Mouse (Mus musculus): Measurements from ENCODE around the gene Tmem268.

DNA sequence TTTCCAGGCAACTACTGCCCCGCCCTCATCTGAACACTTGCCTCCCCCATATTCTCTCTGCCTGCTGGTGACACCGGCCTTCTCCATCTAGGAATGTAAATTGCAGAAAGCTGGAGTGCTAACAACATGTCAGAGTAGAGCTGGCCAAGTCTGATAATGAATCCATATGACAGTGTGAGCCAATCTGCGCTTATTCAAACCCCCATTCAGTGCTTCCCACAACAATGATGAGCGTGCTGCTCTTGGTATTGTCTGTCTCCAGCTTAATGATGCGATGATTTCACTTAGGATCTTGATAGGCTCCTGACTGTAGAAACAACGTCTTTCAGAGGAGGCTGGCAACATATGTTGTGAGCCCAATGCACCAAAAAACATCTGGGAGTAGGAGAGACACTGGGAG is 29.6 kb upstream of the Tmem268 start:
- TF ChIP-seq EP300 (IDR thresholded peaks at IDR 0.05; ENCODE audit: low read depth) (no peak), CTCF (IDR thresholded peaks at IDR 0.05; ENCODE audit: low read depth) (no peak)

All from liver, embryonic 14.5 days (tissue).